Mouse (Mus musculus): ENCODE results near the gene Arhgef3.

DNA sequence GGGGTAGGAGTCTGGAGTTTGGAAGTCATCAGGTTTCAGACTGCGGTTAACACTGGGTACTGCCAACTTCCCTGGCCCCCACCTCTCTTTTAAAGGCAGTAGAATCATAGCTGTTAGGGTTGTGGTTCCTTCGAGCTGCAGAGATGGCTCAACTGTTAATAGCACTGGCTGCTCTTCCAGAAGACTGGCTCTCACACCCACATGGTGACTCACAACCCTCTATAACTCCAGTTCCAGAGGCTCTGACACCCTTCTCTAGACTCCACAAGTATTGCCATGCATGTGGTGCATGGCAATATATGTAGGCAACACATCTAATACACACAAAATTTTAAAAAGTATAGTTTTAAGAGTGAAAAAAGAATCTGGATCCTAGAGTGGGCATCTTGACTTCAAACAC lies 128.1 kb downstream of the Arhgef3 start:
- no peak for TF ChIP-seq POLR2A (IDR thresholded peaks at IDR 0.05; ENCODE audit: borderline replicate concordance, extremely low read depth, low read depth, low read length)
- TF ChIP-seq CTCF (IDR thresholded peaks at IDR 0.05; ENCODE audit: insufficient read depth, low read length), result no peak

All from lung, adult 2 months (tissue).